Mouse (Mus musculus) gonadal fat pad, adult 2 months (tissue): ENCODE data around the gene Zfp937. TPM values are rescaled to one million over a fixed set of nuclear protein-coding genes. Genes with fewer than 3 reads are reported as not detected.
"Not testable (repeated sequence)": the region's sequence is repeated elsewhere in the genome, so short reads cannot be mapped to it uniquely, and the experiment has no call there.

Experiments
- DNase-seq: peaks from one replicate; pipeline ENCODE4 v3.0.0-alpha.2; 2012; ENCODE audit warnings: low read depth
- polyA plus RNA-seq: library from polyadenylated mRNA; depleted of rRNA; stranded (reverse); fragments of >200 nt; gene quantifications from 2 replicates; pipeline ENCODE4 v1.2.3, GENCODE M21; 2012; rRNA removed

The Zfp937 gene
- 0.78 and 1.2 TPM in 2 replicates for polyA plus RNA-seq

DNA sequence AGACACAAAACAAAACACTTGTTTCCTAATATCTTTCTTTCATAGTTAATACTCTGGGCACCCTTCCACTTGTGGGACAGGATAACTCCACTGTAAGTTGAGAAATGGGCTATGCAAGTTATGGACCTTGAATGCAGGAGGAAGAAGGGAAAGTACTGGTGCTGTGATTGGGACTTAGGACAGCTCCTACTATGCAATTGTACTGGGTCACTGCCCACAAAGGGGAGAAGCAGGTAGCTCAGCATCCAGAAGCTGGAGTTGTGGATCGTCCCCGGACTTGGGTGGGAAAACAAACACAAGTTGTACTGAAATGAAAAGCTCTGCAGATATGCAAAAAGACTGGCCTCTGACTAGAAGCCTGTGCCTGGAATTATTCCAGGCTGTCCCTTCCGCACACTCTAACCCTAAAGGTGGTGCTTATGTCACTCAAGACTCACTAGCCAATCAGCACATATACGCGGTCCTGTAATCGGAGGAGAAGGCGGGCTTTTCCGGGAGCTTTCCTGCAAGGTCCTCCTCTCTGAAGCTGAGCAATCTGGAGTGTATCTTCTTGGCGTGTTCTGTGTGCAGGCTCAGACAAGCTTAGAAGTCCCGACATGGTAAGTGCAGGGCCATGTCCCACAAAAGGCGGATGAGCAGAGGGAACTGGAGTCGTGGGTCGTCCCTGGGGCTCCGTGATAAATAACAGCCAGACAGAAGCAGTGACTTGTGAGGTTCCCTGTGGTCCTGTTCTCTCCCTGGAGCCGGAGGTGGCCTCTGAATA lies at the start of gene Zfp937:
TSS of gene Zfp937 (plus strand) at position 474 of the 763 bp plus-strand sequence.
- peak; percentile 37 for DNase-seq

DNA sequence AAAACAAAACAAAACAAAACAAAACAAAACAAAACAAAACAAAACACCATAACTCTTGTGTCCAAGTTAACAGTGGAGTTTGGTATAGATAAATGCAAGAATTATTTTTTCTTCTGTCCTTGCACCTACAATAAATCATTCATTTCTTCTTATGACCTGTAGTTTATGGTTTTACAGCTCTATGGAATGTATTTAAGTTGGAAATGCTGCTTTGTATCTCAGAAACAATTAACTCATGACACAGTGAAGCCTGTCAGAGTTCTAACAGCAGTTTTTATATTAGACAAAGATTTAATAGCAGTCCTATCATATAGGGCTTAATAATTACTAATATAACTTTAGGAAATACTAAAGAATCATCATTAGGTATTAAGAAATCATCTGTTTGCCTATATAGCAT lies 44.0 kb upstream of the Zfp937 start:
- DNase-seq, result no peak

- DNase-seq, result not testable (repeated sequence)
These were observed 38.3 kb upstream of the Zfp937 start, which contains the start of gene Gm10770 for GRCm38 (mm10) chr2:150179579-150179978. Gene Gm10770 (minus strand): TSS chr2:150179679.

DNA sequence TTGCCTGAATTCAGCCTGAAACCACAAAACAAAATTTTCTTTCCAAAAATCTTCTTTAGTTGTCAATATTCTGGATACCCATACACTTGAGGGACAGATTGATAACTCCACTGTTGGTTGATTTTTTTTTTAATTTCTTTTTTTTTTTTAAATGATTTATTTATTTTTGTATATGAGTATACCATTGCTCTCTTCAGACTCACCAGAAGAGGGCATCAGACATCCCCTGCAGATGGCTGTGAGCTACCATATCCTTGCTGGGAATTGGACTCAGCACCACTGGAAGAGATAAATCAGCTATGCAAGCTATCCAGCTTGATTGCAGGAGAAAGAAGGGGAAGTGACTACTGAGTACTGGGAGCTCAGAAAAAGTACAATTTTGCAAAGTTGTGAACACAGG lies 36.8 kb upstream of the Zfp937 start:
- DNase-seq, result not testable (repeated sequence)

DNA sequence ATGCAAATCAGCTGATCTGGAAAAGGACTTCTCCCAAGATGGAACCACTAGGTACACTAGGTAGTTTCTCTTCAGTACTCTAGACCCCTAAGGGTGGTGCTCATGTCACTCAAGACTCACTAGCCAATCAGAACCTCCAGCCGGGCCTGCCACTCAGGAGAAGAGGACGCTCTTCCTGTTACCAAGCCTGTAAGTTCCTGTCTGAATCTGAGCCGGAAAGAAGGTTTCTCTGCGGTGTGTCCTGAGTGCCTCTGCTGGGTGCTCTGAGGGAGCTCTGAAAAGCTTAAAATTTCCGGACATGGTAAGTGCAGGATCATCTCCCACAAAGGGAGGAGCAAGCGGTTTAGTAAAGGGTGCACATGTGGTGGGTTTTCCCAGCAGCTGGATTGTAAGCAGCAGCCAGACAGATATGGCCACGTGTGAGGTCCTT lies 36.3 kb upstream of the Zfp937 start, which contains the start of gene Gm14139:
TSS of gene Gm14139 (plus strand) at position 186 of the 430 bp plus-strand sequence.
- not testable (repeated sequence) for DNase-seq

- DNase-seq, result not testable (repeated sequence)
These were observed 471 bp downstream of the Zfp937 start for GRCm38 (mm10) chr2:150218363-150218725.

DNA sequence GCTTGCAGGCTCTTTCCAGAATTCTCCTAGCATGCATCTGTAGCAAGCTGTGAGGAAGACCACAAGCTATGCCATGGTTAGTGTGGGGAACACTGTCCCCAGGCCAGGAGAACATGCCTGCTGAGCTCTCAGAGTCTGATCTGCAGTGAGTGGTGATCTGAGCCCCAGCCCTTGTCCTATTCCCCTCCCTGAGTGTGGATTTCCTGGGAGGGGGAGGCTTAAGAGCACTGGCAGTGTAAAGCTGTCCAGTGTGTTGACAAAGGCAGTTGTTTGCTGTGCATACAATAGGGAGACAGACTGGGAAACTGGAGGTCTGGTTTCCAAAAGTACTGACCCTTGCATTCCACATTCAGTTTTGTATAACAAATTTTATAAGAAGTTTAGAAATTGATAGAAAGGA lies 5.4 kb downstream of the Zfp937 start:
- not testable (repeated sequence) for DNase-seq

GRCm38 (mm10) chr2:150243211-150243610 lies 25.3 kb downstream of the Zfp937 start:
- no peak for DNase-seq

GRCm38 (mm10) chr2:150255491-150255890 lies 37.6 kb downstream of the Zfp937 start, which contains the start of gene Gm21994:
Gene Gm21994 (minus strand): TSS chr2:150255591.
- not testable (repeated sequence) for DNase-seq

- not testable (repeated sequence) for DNase-seq
These were observed 39.0 kb downstream of the Zfp937 start for GRCm38 (mm10) chr2:150256861-150257260.

DNA sequence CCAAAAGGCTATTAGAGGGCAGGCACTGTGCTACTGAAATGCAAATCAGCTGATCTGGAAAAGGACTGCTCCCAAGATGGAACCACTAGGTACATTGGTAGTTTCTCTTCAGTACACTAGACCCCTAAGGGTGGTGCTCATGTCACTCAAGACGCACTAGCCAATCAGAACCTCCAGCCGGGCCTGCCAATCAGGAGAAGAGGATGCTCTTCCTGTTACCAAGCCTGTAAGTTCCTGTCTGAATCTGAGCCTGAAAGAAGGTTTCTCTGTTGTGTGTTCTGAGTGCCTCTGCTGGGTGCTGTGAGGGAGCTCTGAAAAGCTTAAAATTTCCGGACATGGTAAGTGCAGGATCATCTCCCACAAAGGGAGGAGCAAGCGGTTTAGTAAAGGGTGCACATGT lies 39.4 kb downstream of the Zfp937 start, which contains the start of gene Gm14124:
TSS of gene Gm14124 (plus strand) at position 227 of the 400 bp plus-strand sequence.
- DNase-seq, result not testable (repeated sequence)

Other genes starting within 250 kb of the Zfp937 start
- gene Zfp120, start 81.4 kb upstream of the Zfp937 start, polyA plus RNA-seq, result 2.2 and 2.5 TPM in 2 replicates
- gene Gm10770, start 38.4 kb upstream of the Zfp937 start, polyA plus RNA-seq, result not detected in 2 replicates
- not detected in 2 replicates for gene Gm14139, start 36.3 kb upstream of the Zfp937 start, polyA plus RNA-seq
- gene Gm21994, start 37.5 kb downstream of the Zfp937 start, polyA plus RNA-seq, result 0.15 and 0.34 TPM in 2 replicates
- gene Gm14124, start 39.4 kb downstream of the Zfp937 start, polyA plus RNA-seq, result not detected in 2 replicates
- gene Gm10130, start 105.6 kb downstream of the Zfp937 start, polyA plus RNA-seq, result not detected in 2 replicates
- 2.6 and 2.7 TPM in 2 replicates for gene 3300002I08Rik, start 144.7 kb downstream of the Zfp937 start, polyA plus RNA-seq
- 0.41 and 0.43 TPM in 2 replicates for gene Zfp442, start 233.4 kb downstream of the Zfp937 start, polyA plus RNA-seq